Mouse (Mus musculus) cerebellum, postnatal 14 days (tissue): ENCODE data around the gene Rnf126.

ENCODE experiments used
- DNase-seq, 2 experiments: peaks; one replicate each; pipeline ENCODE4 v3.0.0; 2021; ENCODE audit warnings: mixed read lengths in 2 of 2

The Rnf126 gene

GRCm38 (mm10) chr10:79728323-79729249 lies 38.2 kb downstream of the Rnf126 start:
- DNase-seq = no peak

GRCm38 (mm10) chr10:79726090-79726489 lies 40.7 kb downstream of the Rnf126 start:
- DNase-seq = peak; percentile 50 to 76

DNA sequence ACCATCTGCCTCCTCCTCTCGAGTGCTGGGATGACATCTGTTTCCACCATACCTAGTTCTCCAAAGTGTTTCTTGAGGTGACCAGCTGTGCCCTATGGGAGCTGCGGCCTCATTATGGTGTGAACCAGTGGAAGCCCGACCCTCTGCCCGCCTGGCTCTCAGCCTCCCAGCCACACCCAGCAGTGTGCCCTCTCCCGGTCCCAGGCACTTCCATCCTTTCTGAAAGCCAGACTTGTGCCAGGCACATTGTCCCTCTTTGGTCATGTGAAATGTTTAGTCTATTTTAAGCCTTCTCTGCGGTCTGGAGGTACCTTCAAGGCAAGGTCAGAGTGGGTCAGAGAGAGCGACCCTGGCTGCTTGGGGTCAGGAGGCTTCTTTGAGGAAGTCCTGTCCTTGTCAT lies 43.1 kb downstream of the Rnf126 start:
- DNase-seq = no peak

DNA sequence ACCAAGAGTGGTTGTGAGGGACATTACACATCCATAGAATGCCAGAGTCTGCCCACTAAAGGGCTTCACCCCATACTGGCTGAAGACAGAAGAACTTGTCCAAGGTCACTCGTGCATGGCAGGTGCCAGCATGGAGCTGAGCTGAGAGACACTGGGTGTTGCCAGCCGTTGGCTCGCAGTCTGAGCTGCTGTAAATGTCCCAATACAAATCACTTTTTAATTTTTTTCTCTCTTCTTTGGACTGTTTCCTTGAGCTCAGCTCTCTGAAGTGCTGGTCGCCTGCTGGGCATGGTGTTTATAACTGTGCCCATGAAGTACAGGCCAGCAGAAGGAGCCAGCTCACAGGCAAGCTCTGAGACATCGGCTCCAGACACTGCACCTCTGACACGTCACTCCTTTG lies 43.7 kb downstream of the Rnf126 start:
- DNase-seq = peak in 1 of 2 experiments; percentile 53

DNA sequence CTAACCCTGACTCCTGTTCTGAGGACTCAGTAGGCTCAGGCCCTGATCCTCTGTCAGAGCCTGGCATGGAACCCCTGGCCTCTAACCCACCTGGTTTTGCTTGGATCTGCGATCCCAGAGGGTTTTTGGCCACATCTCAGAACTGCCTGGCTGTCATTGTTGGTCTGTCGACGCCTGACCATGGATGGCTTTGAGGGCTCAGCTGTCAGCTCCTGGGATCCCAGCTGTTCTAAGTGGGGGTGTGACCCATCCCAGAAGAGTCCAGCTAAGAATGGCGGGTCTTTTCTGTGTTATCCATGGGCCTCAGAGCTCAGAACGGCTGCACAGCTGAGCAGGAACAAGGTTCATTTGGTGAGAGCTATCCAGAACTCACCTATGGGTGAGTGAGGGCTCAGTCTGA lies 45.7 kb downstream of the Rnf126 start:
- DNase-seq = no peak

DNA sequence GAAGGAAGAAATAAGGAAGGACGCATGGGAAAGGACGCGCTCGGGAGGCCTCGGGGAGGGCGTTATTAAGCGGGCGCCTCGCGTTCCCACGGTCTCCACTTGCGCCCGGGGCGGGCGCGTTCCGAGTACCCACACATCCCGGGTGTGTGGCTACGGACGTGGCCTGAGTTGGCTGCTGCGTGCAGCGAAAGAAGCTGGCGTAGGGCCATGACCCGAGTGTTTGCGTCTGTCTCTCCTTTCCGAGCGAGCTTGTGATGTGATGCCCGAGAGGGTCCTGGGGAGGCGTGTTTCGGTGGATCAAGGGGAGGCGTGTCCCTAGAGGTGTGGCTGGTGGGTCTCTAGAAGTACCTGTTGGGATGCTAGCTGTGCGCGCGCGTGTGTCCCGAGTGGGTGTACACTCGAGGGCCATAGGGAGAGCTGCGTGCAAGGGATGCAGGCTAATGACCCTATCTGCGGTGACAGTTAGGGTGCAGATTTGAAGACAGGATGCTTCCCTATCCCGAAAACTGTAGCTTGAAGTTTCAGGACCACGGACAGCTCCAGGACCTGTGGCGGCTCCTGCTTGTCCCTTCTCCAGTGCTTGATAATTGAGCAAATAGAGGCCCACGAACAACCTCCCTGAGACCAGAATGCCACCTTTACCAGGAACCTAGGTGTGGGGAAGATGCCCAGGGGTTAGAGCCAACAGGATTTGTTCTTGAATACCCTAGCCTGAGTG lies 49.0 kb downstream of the Rnf126 start:
- DNase-seq = peak; percentile 65 to 78

DNA sequence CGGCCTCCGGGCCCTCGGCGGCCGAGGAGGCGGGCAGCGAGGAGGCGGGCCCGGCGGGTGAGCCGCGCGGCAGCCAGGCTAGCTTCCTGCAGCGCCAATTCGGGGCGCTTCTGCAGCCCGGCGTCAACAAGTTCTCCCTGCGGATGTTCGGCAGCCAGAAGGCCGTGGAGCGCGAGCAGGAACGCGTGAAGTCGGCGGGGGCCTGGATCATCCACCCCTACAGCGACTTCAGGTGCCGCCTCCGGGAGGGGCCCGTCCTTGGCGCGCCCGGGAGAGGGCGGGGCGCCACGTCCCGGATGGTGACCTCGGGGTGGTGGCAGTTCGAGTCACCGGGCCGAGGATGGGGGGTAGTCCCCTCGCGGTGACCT lies 49.8 kb downstream of the Rnf126 start:
- peak; percentile 63 to 65 for DNase-seq

GRCm38 (mm10) chr10:79716254-79716987 lies 50.3 kb downstream of the Rnf126 start, which contains the start of gene Hcn2:
TSS of gene Hcn2 (plus strand) at chr10:79716634.
- DNase-seq = peak; percentile 69 to 74

- DNase-seq = peak; percentile 54 to 78
These were observed 51.8 kb downstream of the Rnf126 start for GRCm38 (mm10) chr10:79714996-79715395.

GRCm38 (mm10) chr10:79713163-79713562 lies 53.6 kb downstream of the Rnf126 start:
- no peak for DNase-seq

- peak; percentile 90 to 96 for DNase-seq
These were observed 54.1 kb downstream of the Rnf126 start for GRCm38 (mm10) chr10:79712499-79713126.

GRCm38 (mm10) chr10:79712029-79712428 lies 54.7 kb downstream of the Rnf126 start:
- no peak for DNase-seq

DNA sequence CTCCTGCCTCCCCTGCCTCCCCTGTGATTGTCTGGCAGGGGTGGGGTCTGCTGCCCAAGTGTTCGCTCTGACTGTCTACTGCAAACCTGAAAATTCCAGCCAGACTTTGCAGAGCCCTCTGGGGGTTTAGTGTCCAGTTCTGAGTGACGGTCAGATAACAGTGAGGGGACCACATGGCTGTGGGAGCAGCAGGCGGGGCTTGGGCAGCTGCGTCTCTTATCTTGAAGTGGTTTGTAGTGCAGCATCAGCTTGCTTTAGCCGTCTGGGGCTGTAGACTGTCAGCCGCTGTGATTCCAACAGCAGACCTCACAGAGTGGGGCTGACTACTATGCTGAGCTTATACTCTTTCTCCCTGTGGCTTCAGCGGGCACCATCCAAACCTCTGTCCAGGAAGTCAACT lies 57.4 kb downstream of the Rnf126 start:
- DNase-seq = no peak

GRCm38 (mm10) chr10:79708668-79709067 lies 58.1 kb downstream of the Rnf126 start:
- DNase-seq = no peak
